Mouse (Mus musculus): ENCODE results near the gene Tstd3. TPM values are rescaled to one million over a fixed set of nuclear protein-coding genes. Genes with fewer than 3 reads are reported as not detected.

Gene Tstd3
- polyA plus RNA-seq, 1 experiment from 2014 or later, result 12.5 TPM

- no peak for TF ChIP-seq CTCF (IDR thresholded peaks at IDR 0.05)
- in situ Hi-C loops (cut with MboI; ENCODE audit: low pct_unique_long_range_greater_than_20kb), result no loop called here
- ChIA-PET POLR2A (no interaction called here), CTCF (interaction anchor here (1.3 kb wide), 1 partner anchor 14 kb away, joined by 3 read pairs; the partner anchor contains the start of genes Tstd3 and Usp45)
- DNase-seq (ENCODE audit: low read depth, low spot score) (no peak), ATAC-seq (peak; percentile 51)
- no peaks in the 10 kb centered on the region for H3K27me3 ChIP-seq
Observed at GRCm38 (mm10) chr4:21780816-21781726, 14.1 kb upstream of the Tstd3 start.

GRCm38 (mm10) chr4:21776946-21777265 is 9.9 kb upstream of the Tstd3 start:
- no peak for TF ChIP-seq CTCF (IDR thresholded peaks at IDR 0.05)
- ChIA-PET CTCF (no interaction called here), POLR2A (no interaction called here)
- in situ Hi-C loops (cut with MboI; ENCODE audit: low pct_unique_long_range_greater_than_20kb), result no loop called here
- DNase-seq (ENCODE audit: low read depth, low spot score) (no peak), ATAC-seq (no peak)
- no peaks in the 10 kb centered on the region for H3K27me3 ChIP-seq

GRCm38 (mm10) chr4:21776091-21776945 is 9.3 kb upstream of the Tstd3 start:
- no peak for TF ChIP-seq CTCF (IDR thresholded peaks at IDR 0.05)
- CTCF ChIA-PET, result interaction anchor here (1.4 kb wide), 1 partner anchor 9 kb away, joined by 5 read pairs; the partner anchor contains the start of genes Tstd3 and Usp45
- POLR2A ChIA-PET, result no interaction called here
- in situ Hi-C loops (cut with MboI; ENCODE audit: low pct_unique_long_range_greater_than_20kb), result no loop called here
- ATAC-seq (peak; percentile 98), DNase-seq (ENCODE audit: low read depth, low spot score) (no peak)
- H3K27me3 ChIP-seq, result no peaks in the 10 kb centered on the region

GRCm38 (mm10) chr4:21772306-21772705 is 5.3 kb upstream of the Tstd3 start:
- CTCF ChIA-PET, result no interaction called here

GRCm38 (mm10) chr4:21771064-21771463 is 4.1 kb upstream of the Tstd3 start:
- no peak for DNase-seq (ENCODE audit: low read depth, low spot score)
- ATAC-seq, result no peak
- H3K27me3 ChIP-seq, result no peaks in the 10 kb centered on the region
- no peak for TF ChIP-seq CTCF (IDR thresholded peaks at IDR 0.05)
- in situ Hi-C loops (cut with MboI; ENCODE audit: low pct_unique_long_range_greater_than_20kb), result no loop called here
- CTCF ChIA-PET, result no interaction called here
- POLR2A ChIA-PET, result no interaction called here

More at GRCm38 (mm10) chr4:21772306-21772705, 5.3 kb upstream of the Tstd3 start:
- TF ChIP-seq CTCF (IDR thresholded peaks at IDR 0.05), result no peak
- H3K27me3 ChIP-seq, result no peaks in the 10 kb centered on the region
- POLR2A ChIA-PET, result no interaction called here
- in situ Hi-C loops (cut with MboI; ENCODE audit: low pct_unique_long_range_greater_than_20kb), result no loop called here
- ATAC-seq, result no peak
- DNase-seq (ENCODE audit: low read depth, low spot score), result no peak

GRCm38 (mm10) chr4:21766171-21766862 is 695 bp downstream of the Tstd3 start:
- DNase-seq (ENCODE audit: low read depth, low spot score) (no peak), ATAC-seq (peak; percentile 13)
- ChIA-PET POLR2A (no interaction called here), CTCF (interaction anchor here (0.7 to 1.8 kb wide), 5 partner anchors 10 to 29 kb away, joined by 3 to 5 read pairs (median 4); no protein-coding TSS in a partner anchor)
- H3K27me3 ChIP-seq, result no peaks in the 10 kb centered on the region
- in situ Hi-C loops (cut with MboI; ENCODE audit: low pct_unique_long_range_greater_than_20kb), result no loop called here
- TF ChIP-seq CTCF (IDR thresholded peaks at IDR 0.05), result no peak

GRCm38 (mm10) chr4:21763827-21764226 is 3.2 kb downstream of the Tstd3 start:
- in situ Hi-C loops (cut with MboI; ENCODE audit: low pct_unique_long_range_greater_than_20kb), result no loop called here
- ATAC-seq (no peak), DNase-seq (ENCODE audit: low read depth, low spot score) (no peak)
- CTCF ChIA-PET, result no interaction called here
- POLR2A ChIA-PET, result no interaction called here
- no peak for TF ChIP-seq CTCF (IDR thresholded peaks at IDR 0.05)
- no peaks in the 10 kb centered on the region for H3K27me3 ChIP-seq

GRCm38 (mm10) chr4:21761416-21762160 is 5.4 kb downstream of the Tstd3 start:
- H3K27me3 ChIP-seq, result no peaks in the 10 kb centered on the region
- DNase-seq (ENCODE audit: low read depth, low spot score) (no peak), ATAC-seq (no peak)
- in situ Hi-C loops (cut with MboI; ENCODE audit: low pct_unique_long_range_greater_than_20kb), result no loop called here
- ChIA-PET POLR2A (interaction anchor here (0.7 kb wide), 1 partner anchor 10 kb away, joined by 3 read pairs; no protein-coding TSS in a partner anchor), CTCF (no interaction called here)
- no peak for TF ChIP-seq CTCF (IDR thresholded peaks at IDR 0.05)

GRCm38 (mm10) chr4:21758860-21759259 is 8.2 kb downstream of the Tstd3 start:
- in situ Hi-C loops (cut with MboI; ENCODE audit: low pct_unique_long_range_greater_than_20kb), result loop anchor here (10.0 kb wide), 1 partner anchor 56 kb away; no protein-coding TSS in a partner anchor
- CTCF ChIA-PET, result interaction anchor here (1.6 kb wide), 1 partner anchor 13 kb away, joined by 3 read pairs; no protein-coding TSS in a partner anchor
- peak; percentile 33 for TF ChIP-seq CTCF (IDR thresholded peaks at IDR 0.05)
- POLR2A ChIA-PET, result no interaction called here
- DNase-seq (ENCODE audit: low read depth, low spot score) (no peak), ATAC-seq (no peak)
- H3K27me3 ChIP-seq, result no peaks in the 10 kb centered on the region
